Mouse (Mus musculus) kidney, adult 2 months (tissue): ENCODE results near the gene Prpf6. TPM values are rescaled to one million over a fixed set of nuclear protein-coding genes. Genes with fewer than 3 reads are reported as not detected.

Experiments used
- DNase-seq: peaks from one replicate; pipeline ENCODE4 v3.0.0; 2021
- H3K27ac ChIP-seq: fragments of 200-500 bp; 2 replicates; pipeline ENCODE4 v1.5.1; 2012; ENCODE audit warnings: low read depth, low read length, control low read depth, inconsistent platforms; ENCODE audit not compliant: insufficient read depth
- H3K27me3 ChIP-seq: fragments of 200-500 bp; replicated peaks from 2 replicates; pipeline ENCODE4 v1.6.1; 2012; ENCODE audit warnings: mild to moderate bottlenecking, moderate library complexity, low read length, inconsistent platforms; ENCODE audit not compliant: control insufficient read depth, insufficient read depth
- H3K36me3 ChIP-seq: fragments of 200-500 bp; 2 replicates; pipeline ENCODE4 v1.6.1; 2012; ENCODE audit warnings: mild to moderate bottlenecking, moderate library complexity, low read length, inconsistent platforms; ENCODE audit not compliant: control insufficient read depth, insufficient read depth
- H3K4me1 ChIP-seq: fragments of 200-500 bp; 2 replicates; pipeline ENCODE4 v1.6.1; 2011; ENCODE audit warnings: low read length; ENCODE audit not compliant: control insufficient read depth, insufficient read depth
- H3K4me3 ChIP-seq: fragments of 200-500 bp; 2 replicates; pipeline ENCODE4 v1.5.1; 2011; ENCODE audit warnings: mild to moderate bottlenecking, low read depth, low read length, control low read depth; ENCODE audit not compliant: insufficient read depth
- CTCF ChIP-seq: fragments of 200-500 bp; conservative IDR thresholded peaks from 2 replicates; pipeline ENCODE4 v1.5.1; 2011; ENCODE audit warnings: low read depth, mild to moderate bottlenecking, control low read depth, low read length, moderate library complexity, mixed read lengths; ENCODE audit not compliant: insufficient read depth, insufficient read length
- POLR2A ChIP-seq: fragments of 200-500 bp; IDR thresholded peaks from one replicate; pipeline ENCODE4 v1.6.1; 2011; ENCODE audit warnings: low read depth, low read length, control low read depth
- WGBS: fragments of 180-500 bp; shearing (Covaris S2); methylation state at CpG from one replicate; pipeline ENCODE4 v1.1.7; 2018; 5-methylcytosine and 5-hydroxymethylcytosine counted together
- polyA plus RNA-seq: library from polyadenylated mRNA; depleted of rRNA; stranded (reverse); fragments of >200 nt; gene quantifications from 2 replicates; pipeline ENCODE4 v1.2.3, GENCODE M21; 2012

The Prpf6 gene
- polyA plus RNA-seq, 1 experiment = 22.1 TPM

DNA sequence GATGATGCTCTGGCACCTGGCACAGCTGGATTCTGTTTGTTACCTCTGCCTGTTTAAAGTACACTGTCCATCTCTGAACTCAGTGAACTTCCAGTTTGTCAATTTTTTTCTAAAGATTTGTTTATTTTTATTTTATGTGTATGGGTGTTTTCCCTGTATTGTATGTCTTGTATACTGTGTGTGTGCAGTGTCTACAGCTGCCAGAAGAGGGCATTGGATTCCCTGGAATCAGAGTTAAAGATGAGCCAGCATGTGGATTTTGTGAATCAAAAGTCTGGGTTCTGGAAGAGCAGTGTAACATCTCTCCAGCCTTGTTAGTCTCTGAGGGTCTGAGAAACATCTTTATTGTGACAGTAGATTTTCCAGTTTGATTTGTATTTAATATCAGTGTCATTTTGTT lies 31.7 kb downstream of the Prpf6 start:
- Histone ChIP-seq H3K36me3 (peaks cover 2% of the 10 kb centered on the region), H3K4me1 (no peaks in the 10 kb centered on the region), H3K27me3 (no peaks in the 10 kb centered on the region), H3K27ac (no peak overlapping the region), H3K4me3 (no peak overlapping the region)
- TF ChIP-seq POLR2A = no peak
- peak; percentile 41 for DNase-seq

DNA sequence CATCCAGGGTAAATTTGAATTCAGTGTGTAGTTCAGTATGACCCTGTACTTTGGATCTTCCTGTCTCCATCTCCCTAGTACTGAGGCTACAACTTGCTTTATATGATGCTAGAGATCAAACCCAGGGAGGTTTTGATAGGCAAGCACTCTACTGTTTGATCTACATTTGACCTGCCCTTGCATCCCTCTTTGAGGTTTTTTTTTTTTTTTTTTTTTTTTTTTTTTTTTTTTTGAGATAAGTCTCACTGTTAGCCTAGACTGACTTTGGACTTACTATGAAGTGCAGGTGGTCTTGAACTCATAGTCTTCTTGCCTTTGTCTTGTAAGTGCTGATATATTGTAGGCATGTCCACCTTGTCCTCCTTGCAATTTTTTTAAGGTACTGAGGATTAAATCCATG lies 36.8 kb downstream of the Prpf6 start:
- TF ChIP-seq POLR2A (no peak), CTCF (no peak)
- Histone ChIP-seq H3K4me3 (no peak overlapping the region), H3K36me3 (peaks cover 1% of the 10 kb centered on the region), H3K4me1 (no peaks in the 10 kb centered on the region), H3K27ac (no peak overlapping the region), H3K27me3 (no peaks in the 10 kb centered on the region)
- DNase-seq = no peak

DNA sequence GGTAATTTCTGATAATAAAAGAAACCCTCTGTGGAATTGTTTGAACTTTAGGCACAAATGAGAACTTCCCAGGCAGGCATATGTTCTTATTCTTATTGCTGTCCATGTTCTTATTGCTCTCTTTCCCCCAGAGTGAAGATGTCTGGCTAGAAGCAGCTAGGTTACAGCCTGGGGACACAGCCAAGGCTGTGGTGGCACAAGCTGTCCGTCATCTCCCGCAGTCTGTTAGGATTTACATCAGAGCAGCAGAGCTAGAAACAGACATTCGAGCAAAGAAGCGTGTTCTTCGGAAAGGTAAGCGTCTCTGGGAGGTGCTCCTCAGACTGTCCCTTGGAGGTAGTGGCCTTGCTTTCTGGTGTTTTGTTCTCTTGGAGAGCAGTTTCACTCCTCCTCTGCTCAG lies 41.0 kb downstream of the Prpf6 start:
- no peak overlapping the region for H3K4me3 ChIP-seq
- peaks cover 7% of the 10 kb centered on the region for H3K36me3 ChIP-seq
- H3K27ac ChIP-seq = no peak overlapping the region
- TF ChIP-seq CTCF (no peak), POLR2A (no peak)
- H3K4me1 ChIP-seq = no peaks in the 10 kb centered on the region
- no peak for DNase-seq
- over 99% methylated on average over 6 of the region's 6 CpGs for WGBS
- no peaks in the 10 kb centered on the region for H3K27me3 ChIP-seq

DNA sequence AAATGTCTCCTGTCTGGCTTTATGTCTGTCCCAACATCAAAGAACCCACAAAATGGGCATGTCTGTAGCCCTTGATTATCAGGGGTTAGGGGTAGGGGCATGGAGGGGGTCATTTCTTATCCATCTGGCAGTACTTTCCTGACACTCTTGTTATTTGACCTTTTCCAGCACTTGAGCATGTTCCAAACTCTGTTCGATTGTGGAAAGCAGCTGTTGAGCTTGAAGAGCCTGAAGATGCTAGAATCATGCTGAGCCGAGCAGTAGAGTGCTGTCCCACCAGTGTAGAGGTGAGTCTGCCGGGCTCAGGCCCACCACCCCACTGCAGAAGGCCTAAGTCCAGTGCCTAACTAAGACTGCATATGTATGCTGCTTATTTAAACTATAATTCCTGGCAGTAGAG lies 44.2 kb downstream of the Prpf6 start:
- Histone ChIP-seq H3K4me3 (no peak overlapping the region), H3K4me1 (no peaks in the 10 kb centered on the region), H3K36me3 (peaks cover 7% of the 10 kb centered on the region), H3K27ac (no peak overlapping the region), H3K27me3 (no peaks in the 10 kb centered on the region)
- 91% methylated on average over 3 of the region's 3 CpGs for WGBS
- no peak for DNase-seq
- no peak for TF ChIP-seq CTCF
- TF ChIP-seq POLR2A = no peak

DNA sequence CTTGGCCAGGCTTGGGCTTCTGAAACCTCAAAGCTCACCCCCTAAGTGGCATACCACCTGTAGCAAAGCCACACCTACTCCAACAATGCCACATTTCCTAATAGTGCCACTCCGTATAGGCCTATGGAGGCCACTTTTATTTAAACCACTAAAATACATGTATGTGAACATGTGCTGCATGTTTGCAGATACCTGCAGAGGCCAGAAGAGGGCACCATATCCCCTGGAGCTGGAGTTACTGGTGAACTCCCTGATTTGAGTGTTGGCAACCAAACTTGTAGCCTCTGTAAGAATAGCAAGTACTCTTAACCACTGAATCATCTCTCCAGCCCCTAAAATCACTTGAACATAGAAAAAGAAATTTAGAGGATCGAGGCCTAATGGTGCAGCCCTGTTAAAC lies 52.7 kb downstream of the Prpf6 start:
- no peak for TF ChIP-seq POLR2A
- TF ChIP-seq CTCF = peak; percentile 72
- peak; percentile 56 for DNase-seq
- 91% methylated on average over 2 of the region's 2 CpGs for WGBS
- H3K27ac ChIP-seq = no peak overlapping the region
- H3K4me3 ChIP-seq = no peak overlapping the region
- H3K4me1 ChIP-seq = no peaks in the 10 kb centered on the region
- peaks cover 6% of the 10 kb centered on the region for H3K36me3 ChIP-seq
- H3K27me3 ChIP-seq = no peaks in the 10 kb centered on the region

DNA sequence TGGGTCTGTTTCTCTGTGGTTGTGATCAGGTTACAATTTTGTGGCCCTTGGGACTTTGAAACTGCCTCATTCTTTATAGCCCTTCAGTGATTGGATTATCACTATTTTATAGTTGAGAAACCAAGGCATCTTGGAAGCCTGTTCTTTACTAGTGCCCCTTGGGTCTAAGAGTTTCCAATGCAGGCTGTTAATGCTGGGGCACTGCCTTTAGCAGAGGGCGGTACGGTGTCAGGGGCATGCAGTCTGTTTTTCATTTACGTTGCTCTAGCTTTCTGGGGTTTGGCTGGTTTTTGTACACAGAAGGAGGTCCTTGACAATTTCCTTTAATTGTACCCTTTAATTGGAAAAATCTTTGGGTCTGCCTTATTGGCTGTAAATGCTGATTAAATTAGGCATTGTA lies 54.0 kb downstream of the Prpf6 start:
- H3K36me3 ChIP-seq = peaks cover 9% of the 10 kb centered on the region
- no peak overlapping the region for H3K27ac ChIP-seq
- TF ChIP-seq POLR2A = no peak
- no peak for TF ChIP-seq CTCF
- H3K4me3 ChIP-seq = no peak overlapping the region
- DNase-seq = no peak
- no peaks in the 10 kb centered on the region for H3K27me3 ChIP-seq
- 93% methylated on average over 3 of the region's 3 CpGs for WGBS
- H3K4me1 ChIP-seq = no peaks in the 10 kb centered on the region

DNA sequence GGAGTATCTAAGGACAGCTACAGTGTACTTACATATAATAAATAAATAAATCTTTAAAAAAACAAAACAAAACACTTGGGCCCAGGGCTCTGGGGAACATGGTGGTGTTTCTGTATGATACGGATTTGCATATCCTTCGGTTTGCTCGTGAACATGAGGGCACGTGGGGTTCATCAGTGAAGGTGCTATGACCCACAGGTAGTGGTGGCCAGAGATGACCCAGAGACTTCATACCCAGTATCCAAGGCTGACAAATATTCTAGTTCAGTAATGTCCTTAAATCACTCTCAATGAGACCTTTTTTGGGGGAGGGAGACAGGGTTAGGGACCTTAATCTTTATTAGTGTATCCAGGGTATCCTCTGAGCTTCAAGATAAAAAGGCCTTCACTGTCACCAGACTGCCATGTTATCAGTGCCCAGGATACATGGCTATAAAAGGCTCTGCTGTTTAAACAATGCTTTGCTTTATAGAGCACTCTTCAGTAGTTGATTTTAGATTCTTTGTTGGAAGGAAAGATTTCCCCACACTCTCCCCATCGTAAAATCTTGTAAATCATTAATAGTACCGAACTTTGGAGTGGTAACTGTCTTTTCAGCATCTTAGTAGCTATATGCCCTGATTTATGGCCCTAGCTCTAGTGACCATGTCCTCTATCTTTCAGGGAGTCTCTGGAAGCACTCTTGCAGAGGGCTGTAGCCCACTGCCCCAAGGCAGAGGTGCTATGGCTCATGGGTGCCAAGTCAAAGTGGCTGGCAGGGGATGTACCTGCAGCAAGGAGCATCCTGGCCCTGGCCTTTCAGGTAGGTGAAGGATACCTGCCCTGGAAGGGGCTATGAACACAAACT lies 55.2 kb downstream of the Prpf6 start:
- H3K36me3 ChIP-seq = peaks cover 9% of the 10 kb centered on the region
- no peaks in the 10 kb centered on the region for H3K4me1 ChIP-seq
- TF ChIP-seq POLR2A = no peak
- no peak for TF ChIP-seq CTCF
- no peak overlapping the region for H3K27ac ChIP-seq
- WGBS = 69% methylated on average over 6 of the region's 6 CpGs
- no peaks in the 10 kb centered on the region for H3K27me3 ChIP-seq
- DNase-seq = no peak
- H3K4me3 ChIP-seq = no peak overlapping the region
